Mouse (Mus musculus): ENCODE data around the gene Olfr524. TPM values are rescaled to one million over a fixed set of nuclear protein-coding genes. Genes with fewer than 3 reads are reported as not detected.

The Olfr524 gene
- polyA plus RNA-seq, 1 experiment from 2014 or later = not detected

DNA sequence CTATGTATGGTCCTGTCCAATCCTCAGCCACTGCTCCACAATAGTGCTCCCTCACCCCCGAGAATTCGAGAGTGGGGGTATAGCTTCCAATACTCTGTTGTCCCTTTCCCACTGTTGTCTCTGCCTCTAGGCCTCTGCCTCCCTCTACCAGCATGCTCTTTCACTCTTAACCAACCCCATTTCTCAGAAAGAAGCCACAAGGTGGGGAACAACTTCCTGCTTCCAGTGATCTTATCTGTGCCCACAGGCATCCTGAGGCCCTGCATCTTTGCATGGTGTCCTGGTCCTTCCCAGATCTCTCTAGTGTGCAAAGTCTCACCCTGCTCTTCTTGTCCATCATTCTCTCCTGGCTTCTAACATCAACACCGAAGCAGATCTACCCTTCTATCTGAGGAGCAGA is 1.1 kb upstream of the Olfr524 start:
- Histone ChIP-seq H3K4me3 (no peak overlapping the region), H3K27ac (replicated peaks) (no peak overlapping the region), H3K27me3 (replicated peaks; ENCODE audit: low read depth, poor library complexity, severe bottlenecking) (no peaks in the 10 kb centered on the region), H3K36me3 (replicated peaks) (no peaks in the 10 kb centered on the region), H3K4me1 (no peaks in the 10 kb centered on the region), H3K9me3 (no peaks in the 10 kb centered on the region)
- 90% methylated on average over 3 of the region's 3 CpGs for WGBS
- no peak for DNase-seq (ENCODE audit: low spot score)

DNA sequence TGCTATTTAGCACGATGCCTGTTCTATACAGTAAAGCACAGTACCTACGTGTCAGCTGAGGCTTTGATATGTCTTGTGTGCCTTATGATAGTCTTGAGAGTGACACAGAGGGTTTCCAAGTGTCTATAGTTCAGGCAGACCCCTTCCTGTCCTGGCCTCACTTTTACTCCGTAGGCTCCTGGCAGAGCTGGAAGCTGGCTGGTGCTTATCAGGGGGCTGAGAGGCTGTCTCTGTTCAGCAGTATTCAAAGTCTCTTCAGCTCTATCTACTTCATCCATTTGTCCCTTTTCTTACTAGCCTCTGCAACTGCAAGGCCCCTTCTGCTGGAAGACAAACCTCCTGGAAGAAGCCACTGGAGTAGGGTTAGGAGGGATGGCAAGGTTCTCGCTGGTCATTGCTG is 4.7 kb downstream of the Olfr524 start:
- H3K4me1 ChIP-seq = no peaks in the 10 kb centered on the region
- no peak for DNase-seq (ENCODE audit: low spot score)
- H3K27me3 ChIP-seq (replicated peaks; ENCODE audit: low read depth, poor library complexity, severe bottlenecking) = no peaks in the 10 kb centered on the region
- 88% methylated on average over 4 of the region's 4 CpGs for WGBS
- no peak overlapping the region for H3K27ac ChIP-seq (replicated peaks)
- no peaks in the 10 kb centered on the region for H3K9me3 ChIP-seq
- no peak overlapping the region for H3K4me3 ChIP-seq
- no peaks in the 10 kb centered on the region for H3K36me3 ChIP-seq (replicated peaks)

DNA sequence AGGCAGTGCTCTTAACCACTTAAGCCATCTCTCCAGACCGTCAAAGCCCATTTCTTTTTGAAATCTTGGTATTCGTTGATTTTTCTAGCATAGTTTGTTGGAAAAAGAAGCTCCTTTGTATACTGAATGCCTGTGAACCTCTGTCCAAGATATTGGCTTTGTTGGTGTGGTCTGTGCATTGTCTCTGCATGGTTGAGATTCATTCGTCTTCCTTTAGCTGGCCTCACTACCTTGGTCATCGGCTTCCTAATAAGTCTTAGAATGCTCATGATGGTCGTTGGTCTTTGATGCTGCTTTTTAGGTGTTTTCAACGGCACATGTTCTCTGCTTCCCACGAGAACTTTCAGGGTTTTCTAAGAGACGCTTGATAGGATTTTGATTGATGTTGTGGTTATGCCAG is 9.8 kb downstream of the Olfr524 start:
- Histone ChIP-seq H3K36me3 (replicated peaks) (no peaks in the 10 kb centered on the region), H3K9me3 (no peaks in the 10 kb centered on the region), H3K4me1 (no peaks in the 10 kb centered on the region), H3K4me3 (no peak overlapping the region), H3K27me3 (replicated peaks; ENCODE audit: low read depth, poor library complexity, severe bottlenecking) (no peaks in the 10 kb centered on the region), H3K27ac (replicated peaks) (no peak overlapping the region)
- DNase-seq (ENCODE audit: low spot score) = no peak
- WGBS = 84% methylated on average over 8 of the region's 8 CpGs

DNA sequence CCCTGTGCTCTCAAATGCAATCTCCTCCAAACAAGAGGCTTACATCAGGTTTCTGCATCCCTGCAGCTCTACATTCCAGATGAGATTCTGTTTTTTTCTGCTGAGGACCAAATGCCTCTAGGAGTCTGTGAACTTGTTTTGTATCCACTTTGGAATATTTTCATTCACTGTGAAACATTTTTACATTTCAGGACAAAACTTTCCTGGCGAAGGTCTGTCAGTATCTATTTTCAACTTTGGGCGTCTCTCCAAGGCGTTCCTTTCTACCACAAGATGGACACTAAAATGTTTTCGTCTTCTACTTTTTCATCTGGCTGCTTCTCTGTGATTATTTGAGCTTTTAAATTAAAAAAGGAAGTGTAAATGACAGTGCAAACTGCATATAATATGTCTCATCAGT is 11.7 kb downstream of the Olfr524 start:
- DNase-seq (ENCODE audit: low spot score) = no peak
- H3K4me3 ChIP-seq = no peak overlapping the region
- H3K27ac ChIP-seq (replicated peaks) = no peak overlapping the region
- no peaks in the 10 kb centered on the region for H3K36me3 ChIP-seq (replicated peaks)
- no peaks in the 10 kb centered on the region for H3K4me1 ChIP-seq
- no peaks in the 10 kb centered on the region for H3K27me3 ChIP-seq (replicated peaks; ENCODE audit: low read depth, poor library complexity, severe bottlenecking)
- 91% methylated on average over 4 of the region's 4 CpGs for WGBS
- no peaks in the 10 kb centered on the region for H3K9me3 ChIP-seq

DNA sequence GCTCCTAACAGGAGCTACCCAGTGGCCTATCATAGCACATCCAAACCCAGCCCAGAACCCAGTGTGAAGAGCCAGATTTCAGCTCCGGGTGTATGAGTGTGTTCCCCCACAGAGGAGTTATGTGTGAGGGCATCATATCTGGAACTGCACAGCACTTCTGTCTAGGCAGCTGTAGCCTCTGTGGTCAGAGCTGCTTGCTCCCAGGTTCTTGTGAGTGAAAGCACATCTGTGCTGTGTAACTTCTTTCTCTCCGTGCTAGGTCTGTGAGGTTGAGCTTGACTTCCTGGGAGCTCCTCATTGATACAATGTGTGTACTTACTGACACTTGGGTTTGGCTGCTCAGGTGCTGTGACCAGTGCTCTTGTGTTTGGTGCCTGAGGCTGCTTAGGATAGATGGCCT is 12.9 kb downstream of the Olfr524 start:
- Histone ChIP-seq H3K9me3 (no peaks in the 10 kb centered on the region), H3K36me3 (replicated peaks) (no peaks in the 10 kb centered on the region), H3K4me3 (no peak overlapping the region), H3K27me3 (replicated peaks; ENCODE audit: low read depth, poor library complexity, severe bottlenecking) (no peaks in the 10 kb centered on the region), H3K27ac (replicated peaks) (no peak overlapping the region), H3K4me1 (no peaks in the 10 kb centered on the region)
- DNase-seq (ENCODE audit: low spot score) = no peak
- WGBS = 85% methylated on average over 2 of the region's 2 CpGs

DNA sequence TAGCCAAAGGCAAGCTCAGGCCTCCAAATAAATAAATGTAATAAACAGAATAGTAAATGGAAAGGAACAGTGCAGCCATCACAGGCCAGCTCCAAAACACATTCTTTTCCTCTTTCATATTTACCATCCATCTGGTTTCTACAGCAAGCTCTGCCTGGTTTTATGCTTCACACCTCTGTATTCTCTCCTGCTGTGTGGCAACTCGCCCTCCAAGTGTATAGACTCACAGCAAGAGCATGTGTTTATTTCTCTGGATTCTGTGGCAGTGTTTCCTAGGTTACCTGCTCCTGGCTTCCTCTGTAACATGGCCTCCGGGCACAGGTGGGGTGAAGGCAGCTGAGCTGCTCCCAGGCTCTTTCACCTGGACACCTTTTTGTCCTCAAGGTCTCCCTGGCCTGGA is 13.3 kb downstream of the Olfr524 start:
- H3K36me3 ChIP-seq (replicated peaks) = no peaks in the 10 kb centered on the region
- no peaks in the 10 kb centered on the region for H3K27me3 ChIP-seq (replicated peaks; ENCODE audit: low read depth, poor library complexity, severe bottlenecking)
- H3K4me3 ChIP-seq = no peak overlapping the region
- no peaks in the 10 kb centered on the region for H3K9me3 ChIP-seq
- 70% methylated on average over 2 of the region's 2 CpGs for WGBS
- DNase-seq (ENCODE audit: low spot score) = no peak
- no peak overlapping the region for H3K27ac ChIP-seq (replicated peaks)
- no peaks in the 10 kb centered on the region for H3K4me1 ChIP-seq

DNA sequence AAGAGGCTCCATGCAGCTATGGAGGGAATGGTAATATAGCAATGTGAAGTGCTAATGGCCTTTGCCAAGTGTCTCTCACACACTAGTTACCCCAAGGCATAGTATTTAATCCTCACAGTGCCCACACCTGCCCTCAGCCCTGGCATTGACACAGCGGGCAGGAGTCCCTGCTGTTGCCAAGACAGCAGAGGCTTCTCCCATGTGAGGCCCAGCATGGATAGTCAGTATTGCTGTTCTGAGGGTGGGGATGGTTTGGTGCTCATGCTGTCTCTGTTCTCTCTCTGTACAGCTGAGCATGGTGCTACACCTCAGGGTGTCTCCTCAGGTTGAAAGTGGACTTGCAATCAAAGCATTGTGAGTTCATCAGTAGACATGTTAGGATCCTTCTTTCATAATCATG is 15.3 kb downstream of the Olfr524 start:
- DNase-seq (ENCODE audit: low spot score) = no peak
- Histone ChIP-seq H3K27ac (replicated peaks) (no peak overlapping the region), H3K27me3 (replicated peaks; ENCODE audit: low read depth, poor library complexity, severe bottlenecking) (no peaks in the 10 kb centered on the region), H3K4me1 (no peaks in the 10 kb centered on the region), H3K4me3 (no peak overlapping the region), H3K9me3 (no peaks in the 10 kb centered on the region), H3K36me3 (replicated peaks) (no peaks in the 10 kb centered on the region)
- 87% methylated on average over 1 of the region's 1 CpGs for WGBS

DNA sequence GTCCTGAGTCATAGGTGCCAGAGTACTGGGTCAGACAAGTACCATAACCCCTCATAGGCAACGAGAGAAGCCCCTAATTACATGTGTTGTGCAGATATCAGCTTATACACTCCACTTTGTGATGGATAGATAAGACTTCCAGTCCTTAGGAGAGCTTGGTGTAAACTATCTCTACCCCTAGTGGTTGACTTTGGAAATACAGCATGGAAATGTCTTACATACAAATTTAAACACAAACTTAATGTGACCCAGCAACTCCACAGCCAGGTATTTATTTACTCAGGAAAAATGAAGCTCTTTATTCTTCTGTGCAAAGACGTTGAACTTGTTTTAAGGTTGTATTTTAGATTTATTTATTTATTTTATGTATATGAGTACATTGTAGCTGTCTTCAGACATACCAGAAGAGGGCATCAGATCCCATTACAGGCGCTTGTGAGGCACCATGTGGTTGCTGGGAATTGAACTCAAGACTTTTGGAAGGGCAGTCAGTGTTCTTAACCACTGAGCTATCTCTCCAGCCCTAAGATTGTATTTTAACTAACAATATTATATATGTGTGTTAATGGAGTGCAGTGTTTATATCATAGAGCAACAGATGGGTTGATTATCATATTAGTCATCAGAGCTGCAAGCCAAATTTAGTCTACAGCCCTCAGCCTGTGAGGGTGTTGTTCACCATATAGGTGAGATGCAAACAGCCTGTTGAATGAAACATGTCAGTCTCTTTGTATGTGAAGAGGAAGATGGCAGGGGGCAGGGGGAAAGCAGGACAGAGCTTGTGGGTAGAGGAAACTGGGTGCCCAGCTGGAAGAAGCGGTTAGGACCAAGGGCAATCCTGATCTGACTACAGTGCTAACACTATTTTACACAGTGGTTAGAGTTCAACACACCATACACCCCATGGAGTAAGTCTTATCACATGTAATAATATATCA is 17.1 kb downstream of the Olfr524 start:
- no peak overlapping the region for H3K4me3 ChIP-seq
- no peaks in the 10 kb centered on the region for H3K4me1 ChIP-seq
- no peak for DNase-seq (ENCODE audit: low spot score)
- no peaks in the 10 kb centered on the region for H3K9me3 ChIP-seq
- WGBS = 62% methylated on average over 4 of the region's 4 CpGs
- no peaks in the 10 kb centered on the region for H3K27me3 ChIP-seq (replicated peaks; ENCODE audit: low read depth, poor library complexity, severe bottlenecking)
- no peaks in the 10 kb centered on the region for H3K36me3 ChIP-seq (replicated peaks)
- H3K27ac ChIP-seq (replicated peaks) = no peak overlapping the region

DNA sequence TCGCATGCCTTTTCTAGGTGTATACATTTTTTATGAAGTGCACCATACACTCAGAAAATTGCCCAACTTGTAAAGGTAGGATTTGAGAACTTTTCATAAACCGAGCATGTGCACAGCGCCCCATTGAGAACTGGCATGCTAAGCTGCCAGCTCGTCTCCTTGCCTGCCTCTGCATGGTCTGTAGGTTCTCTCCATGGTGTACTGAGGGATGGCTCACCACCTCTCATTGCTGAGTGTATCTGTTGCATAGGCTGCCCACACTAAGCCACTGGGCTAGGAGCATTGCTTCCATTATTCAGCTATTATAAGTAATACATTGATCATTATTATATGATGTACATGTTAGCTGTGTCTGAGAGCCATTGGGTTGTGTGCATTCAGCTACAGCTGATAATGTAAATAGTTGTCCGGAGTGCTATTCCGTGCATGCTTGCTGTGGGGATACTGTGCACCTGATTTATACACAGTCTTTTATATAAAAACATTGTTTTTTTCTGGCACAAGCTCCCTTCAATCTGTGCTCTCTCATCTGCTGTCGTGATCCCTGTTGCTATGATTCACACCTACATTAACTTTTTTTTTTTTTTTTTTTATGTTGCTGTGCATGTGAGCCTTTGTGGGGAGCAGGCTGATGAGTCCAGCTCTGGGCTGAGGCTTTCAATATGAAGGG is 17.9 kb downstream of the Olfr524 start:
- no peaks in the 10 kb centered on the region for H3K4me1 ChIP-seq
- no peaks in the 10 kb centered on the region for H3K9me3 ChIP-seq
- no peaks in the 10 kb centered on the region for H3K36me3 ChIP-seq (replicated peaks)
- DNase-seq (ENCODE audit: low spot score) = no peak
- H3K27me3 ChIP-seq (replicated peaks; ENCODE audit: low read depth, poor library complexity, severe bottlenecking) = no peaks in the 10 kb centered on the region
- no peak overlapping the region for H3K4me3 ChIP-seq
- no peak overlapping the region for H3K27ac ChIP-seq (replicated peaks)
- 82% methylated on average over 7 of the region's 7 CpGs for WGBS

DNA sequence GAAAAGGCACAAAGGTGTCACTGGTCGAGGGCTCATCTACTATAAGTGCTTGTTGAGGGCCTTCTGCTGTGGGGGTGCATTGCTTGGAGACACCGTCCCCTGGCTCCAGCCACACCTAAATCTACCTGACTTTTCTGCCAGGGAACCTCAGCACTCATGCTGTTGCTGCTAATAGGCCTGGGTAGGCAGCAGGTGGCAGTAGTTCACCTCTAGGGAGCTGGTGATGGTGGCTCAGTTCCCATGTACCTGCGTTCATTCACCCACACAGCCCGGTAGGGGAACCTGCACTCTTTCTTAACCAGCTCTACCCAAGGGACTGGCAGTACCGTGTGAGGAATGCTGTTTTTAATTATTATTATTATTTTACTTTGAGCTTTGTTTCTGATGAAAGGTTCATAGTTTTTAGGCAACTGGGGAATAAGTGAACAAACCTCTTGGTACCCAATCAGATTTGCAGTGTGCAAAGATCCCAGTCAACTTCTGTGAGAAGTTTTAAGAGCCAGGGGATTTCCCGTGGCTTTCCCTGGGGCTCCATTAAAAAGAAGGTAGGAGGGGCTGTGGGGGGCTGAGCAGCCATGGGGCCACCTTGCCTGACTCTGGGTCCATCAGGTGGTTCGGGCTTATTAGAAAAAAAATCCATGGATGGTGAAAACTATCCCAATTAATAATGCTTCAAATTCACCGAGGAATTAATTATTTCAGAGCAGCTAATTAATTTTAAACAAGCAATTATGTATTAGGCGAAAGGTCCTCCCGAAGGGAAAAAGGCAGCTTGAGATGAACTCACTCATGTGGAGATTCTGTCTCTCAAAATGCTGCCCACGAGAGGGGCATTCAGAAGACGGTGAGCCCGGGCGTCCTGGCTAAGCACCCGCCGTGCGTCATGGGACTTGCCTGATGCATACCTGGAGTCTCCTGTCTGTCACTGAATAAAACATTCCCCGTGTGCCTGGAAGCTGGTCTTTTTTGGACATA is 18.8 kb downstream of the Olfr524 start:
- H3K9me3 ChIP-seq = no peaks in the 10 kb centered on the region
- no peaks in the 10 kb centered on the region for H3K27me3 ChIP-seq (replicated peaks; ENCODE audit: low read depth, poor library complexity, severe bottlenecking)
- no peak overlapping the region for H3K27ac ChIP-seq (replicated peaks)
- DNase-seq (ENCODE audit: low spot score) = peak; percentile 11
- WGBS = 67% methylated on average over 18 of the region's 18 CpGs
- no peaks in the 10 kb centered on the region for H3K4me1 ChIP-seq
- no peaks in the 10 kb centered on the region for H3K36me3 ChIP-seq (replicated peaks)
- H3K4me3 ChIP-seq = no peak overlapping the region

DNA sequence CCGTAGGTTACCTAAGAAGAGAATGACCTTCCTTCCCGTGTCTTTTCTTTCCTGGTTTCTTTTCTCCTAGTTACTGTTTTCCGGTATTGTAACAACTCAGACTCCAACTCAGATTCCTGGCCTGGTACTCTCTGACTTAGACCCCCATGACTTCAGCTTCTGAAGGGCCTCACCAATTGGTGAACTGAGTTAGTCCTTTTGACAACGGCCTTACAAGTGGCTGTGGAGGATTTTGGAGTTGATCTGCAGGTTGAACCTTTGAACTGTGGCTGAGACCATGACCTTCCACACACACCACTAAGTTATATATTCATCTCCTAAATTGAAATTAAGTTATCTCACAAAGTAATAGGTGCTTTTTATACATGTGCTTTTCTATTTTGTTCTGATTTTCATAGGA is 21.6 kb downstream of the Olfr524 start:
- H3K27me3 ChIP-seq (replicated peaks; ENCODE audit: low read depth, poor library complexity, severe bottlenecking) = no peaks in the 10 kb centered on the region
- H3K36me3 ChIP-seq (replicated peaks) = no peaks in the 10 kb centered on the region
- WGBS = 85% methylated on average over 4 of the region's 4 CpGs
- no peak overlapping the region for H3K4me3 ChIP-seq
- H3K9me3 ChIP-seq = no peaks in the 10 kb centered on the region
- H3K4me1 ChIP-seq = no peaks in the 10 kb centered on the region
- no peak for DNase-seq (ENCODE audit: low spot score)
- no peak overlapping the region for H3K27ac ChIP-seq (replicated peaks)

DNA sequence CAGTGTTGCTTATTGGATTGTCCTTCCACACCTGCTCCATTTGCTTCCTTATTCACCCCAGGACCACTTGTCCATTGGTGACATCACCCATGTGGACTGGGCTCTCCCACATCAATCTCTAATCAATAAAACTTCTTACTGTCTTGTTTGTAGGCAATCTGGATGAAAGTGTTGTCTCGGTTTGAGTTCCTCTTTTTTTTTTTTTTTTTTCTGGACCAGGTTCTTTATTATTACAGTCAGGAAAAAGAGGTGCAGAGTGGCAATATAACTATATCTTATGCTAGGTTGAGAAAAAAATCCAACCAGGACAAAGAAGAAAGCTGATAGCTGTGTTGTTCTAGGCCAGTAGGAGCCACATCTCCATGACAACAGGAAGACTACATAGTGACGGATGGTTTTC is 25.1 kb downstream of the Olfr524 start:
- 90% methylated on average over 2 of the region's 2 CpGs for WGBS
- no peak overlapping the region for H3K4me3 ChIP-seq
- no peaks in the 10 kb centered on the region for H3K27me3 ChIP-seq (replicated peaks; ENCODE audit: low read depth, poor library complexity, severe bottlenecking)
- no peaks in the 10 kb centered on the region for H3K4me1 ChIP-seq
- no peak for DNase-seq (ENCODE audit: low spot score)
- H3K27ac ChIP-seq (replicated peaks) = no peak overlapping the region
- no peaks in the 10 kb centered on the region for H3K36me3 ChIP-seq (replicated peaks)
- H3K9me3 ChIP-seq = no peaks in the 10 kb centered on the region

Measured in embryonic facial prominence, embryonic 10.5 days (tissue).